Mouse (Mus musculus): Measurements from ENCODE around the gene Usp28. TPM values are rescaled to one million over a fixed set of nuclear protein-coding genes. Genes with fewer than 3 reads are reported as not detected.

Usp28 gene
- polyA plus RNA-seq (2015; fragmentation: Illumina TruSeq; extraction: RNeasy Lipid Tissue Mini Kit (QIAGEN cat#74804); ENCODE audit: insufficient read depth, low replicate concordance), result 30.7 TPM

GRCm38 (mm10) chr9:48984845-48985707 lies at the start of gene Usp28:
Gene Usp28, plus strand, starts transcription at chr9:48985375.

GRCm38 (mm10) chr9:48964587-48965040 lies 20.6 kb upstream of the Usp28 start, which contains the start of gene Htr3b:
Gene Htr3b, minus strand, starts transcription at chr9:48964990.

GRCm38 (mm10) chr9:49055333-49056205 lies 70.4 kb downstream of the Usp28 start, which contains the start of gene Zw10:
Gene Zw10, plus strand, starts transcription at chr9:49055613.

GRCm38 (mm10) chr9:49081107-49081506 lies 95.9 kb downstream of the Usp28 start, which contains the start of gene Tmprss5:
Gene Tmprss5, plus strand, starts transcription at chr9:49081260.

Other genes with a start within 250 kb of the Usp28 start
- 0.93 TPM for gene Zbtb16, start 149.2 kb upstream of the Usp28 start, polyA plus RNA-seq (2015; fragmentation: Illumina TruSeq; extraction: RNeasy Lipid Tissue Mini Kit (QIAGEN cat#74804); ENCODE audit: insufficient read depth, low replicate concordance)
- not detected for gene Htr3a, start 74.3 kb upstream of the Usp28 start, polyA plus RNA-seq (2015; fragmentation: Illumina TruSeq; extraction: RNeasy Lipid Tissue Mini Kit (QIAGEN cat#74804); ENCODE audit: insufficient read depth, low replicate concordance)
- not detected for gene Htr3b, start 20.4 kb upstream of the Usp28 start, polyA plus RNA-seq (2015; fragmentation: Illumina TruSeq; extraction: RNeasy Lipid Tissue Mini Kit (QIAGEN cat#74804); ENCODE audit: insufficient read depth, low replicate concordance)
- gene Zw10, start 70.2 kb downstream of the Usp28 start, polyA plus RNA-seq (2015; fragmentation: Illumina TruSeq; extraction: RNeasy Lipid Tissue Mini Kit (QIAGEN cat#74804); ENCODE audit: insufficient read depth, low replicate concordance), result 45.4 TPM
- 0.23 TPM for gene Tmprss5, start 95.9 kb downstream of the Usp28 start, polyA plus RNA-seq (2015; fragmentation: Illumina TruSeq; extraction: RNeasy Lipid Tissue Mini Kit (QIAGEN cat#74804); ENCODE audit: insufficient read depth, low replicate concordance)